16 mouse cellular contexts compared by ENCODE assay signal in the genomic region with DNA sequence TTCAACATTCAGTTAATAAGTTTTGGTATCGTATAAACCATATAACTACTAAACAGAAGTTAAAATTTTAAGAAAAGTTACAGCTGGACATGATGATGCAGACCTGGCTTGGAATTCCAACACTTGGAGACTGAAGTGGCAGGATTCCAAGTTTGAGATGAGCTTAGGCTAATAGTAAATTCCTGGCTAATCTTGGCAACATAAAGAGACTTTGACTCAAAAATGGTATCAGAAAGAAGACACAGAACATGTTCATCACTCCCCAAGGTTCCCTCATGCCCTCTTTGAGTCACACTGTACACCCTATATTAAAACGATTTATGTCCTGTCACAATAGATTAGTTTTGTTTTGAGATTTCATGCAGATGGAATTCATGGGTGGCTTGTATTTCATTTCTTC.
DNase-seq lines count a peak whose midpoint lies in the region; ATAC-seq and TF ChIP-seq lines count a peak whose summit lies in the region.
"Had no signal": no experiment of that assay in that cellular context is flagged by ENCODE, and none has a peak within 500 bp of the region (broad histone marks: within the 10 kb centered on the region; RNA-seq: fewer than 3 reads in every experiment).

No protein-coding gene starts in this region.

- H3K36me3 ChIP-seq in kidney, postnatal 0 days (ENCODE audit: insufficient read depth, low read length) = no peaks in the 10 kb centered on the region
- no peaks in the 10 kb centered on the region for H3K36me3 ChIP-seq in midbrain, postnatal 0 days (ENCODE audit: insufficient read depth, low read length)
- H3K36me3 ChIP-seq in midbrain, embryonic 11.5 days (ENCODE audit: control insufficient read depth, insufficient read depth, low read length) = no peaks in the 10 kb centered on the region
- H3K36me3 ChIP-seq in intestine, embryonic 16.5 days (ENCODE audit: control insufficient read depth, insufficient read depth, low read length) = no peaks in the 10 kb centered on the region
- H3K36me3 ChIP-seq: lung, embryonic 15.5 days; midbrain, embryonic 12.5 days had no signal

- TF ChIP-seq CTCF in kidney, postnatal 0 days (IDR thresholded peaks at IDR 0.05; ENCODE audit: low read depth) = no peak
- no peak for TF ChIP-seq CTCF in midbrain, postnatal 0 days (IDR thresholded peaks at IDR 0.05)
- TF ChIP-seq CTCF in layer of hippocampus, adult 2 months (conservative IDR thresholded peaks at IDR 0.05) = no peak

- H3K27me3 ChIP-seq in kidney, postnatal 0 days (ENCODE audit: insufficient read depth, low read length) = no peaks in the 10 kb centered on the region
- H3K27me3 ChIP-seq in midbrain, postnatal 0 days (ENCODE audit: insufficient read depth, low read length) = no peaks in the 10 kb centered on the region
- H3K27me3 ChIP-seq in midbrain, embryonic 11.5 days (ENCODE audit: control insufficient read depth, insufficient read depth, low read length) = no peaks in the 10 kb centered on the region
- no peaks in the 10 kb centered on the region for H3K27me3 ChIP-seq in intestine, embryonic 16.5 days (replicated peaks; ENCODE audit: control insufficient read depth, insufficient read depth, low read length)
- H3K27me3 ChIP-seq: embryonic facial prominence, embryonic 13.5 days; hindbrain, embryonic 13.5 days; lung, embryonic 15.5 days; midbrain, embryonic 12.5 days had no signal

- intact Hi-C loops in heart, postnatal 36 days (cut with DNase I) = no loop called here

- no peak for ATAC-seq in kidney, postnatal 0 days (replicated peaks; ENCODE audit: low FRiP score, low read depth)
- no peak for ATAC-seq in midbrain, postnatal 0 days (ENCODE audit: low FRiP score)
- ATAC-seq in midbrain, embryonic 11.5 days (ENCODE audit: low FRiP score) = no peak
- no peak for ATAC-seq in intestine, embryonic 16.5 days

- H3K9me3 ChIP-seq in kidney, postnatal 0 days (replicated peaks; ENCODE audit: low read length) = no peaks in the 10 kb centered on the region
- H3K9me3 ChIP-seq in midbrain, postnatal 0 days (ENCODE audit: low read length) = no peaks in the 10 kb centered on the region
- no peaks in the 10 kb centered on the region for H3K9me3 ChIP-seq in midbrain, embryonic 11.5 days (ENCODE audit: control insufficient read depth, low read length)
- no peaks in the 10 kb centered on the region for H3K9me3 ChIP-seq in intestine, embryonic 16.5 days (ENCODE audit: control insufficient read depth, low read length)
- H3K9me3 ChIP-seq: embryonic facial prominence, embryonic 13.5 days; hindbrain, embryonic 13.5 days; lung, embryonic 15.5 days; midbrain, embryonic 12.5 days had no signal

- 66% methylated on average over 2 of the region's 2 CpGs for WGBS in kidney, postnatal 0 days
- 90% methylated on average over 2 of the region's 2 CpGs for WGBS in midbrain, postnatal 0 days
- 86% methylated on average over 2 of the region's 2 CpGs for WGBS in midbrain, embryonic 11.5 days
- 73% methylated on average over 2 of the region's 2 CpGs for WGBS in intestine, embryonic 16.5 days

- no peak overlapping the region for H3K4me2 ChIP-seq in kidney, postnatal 0 days (ENCODE audit: low read length)
- H3K4me2 ChIP-seq in midbrain, postnatal 0 days (ENCODE audit: low read depth, low read length, poor library complexity, severe bottlenecking) = no peak overlapping the region
- H3K4me2 ChIP-seq in midbrain, embryonic 11.5 days = no peak overlapping the region
- no peak overlapping the region for H3K4me2 ChIP-seq in intestine, embryonic 16.5 days (ENCODE audit: low read depth, low read length)
- H3K4me2 ChIP-seq: embryonic facial prominence, embryonic 13.5 days; hindbrain, embryonic 13.5 days; lung, embryonic 15.5 days; midbrain, embryonic 12.5 days had no signal

- H3K27ac ChIP-seq in kidney, postnatal 0 days = no peak overlapping the region
- no peak overlapping the region for H3K27ac ChIP-seq in midbrain, postnatal 0 days (ENCODE audit: low read depth, low read length)
- no peak overlapping the region for H3K27ac ChIP-seq in midbrain, embryonic 11.5 days (ENCODE audit: low read depth, low read length)
- no peak overlapping the region for H3K27ac ChIP-seq in intestine, embryonic 16.5 days (ENCODE audit: low read length)
- H3K27ac ChIP-seq in layer of hippocampus, adult 2 months = no peak overlapping the region
- H3K27ac ChIP-seq: embryonic facial prominence, embryonic 13.5 days; hindbrain, embryonic 13.5 days; midbrain, embryonic 12.5 days had no signal

- H3K9ac ChIP-seq in kidney, postnatal 0 days (ENCODE audit: low read depth, low read length) = no peak overlapping the region
- no peak overlapping the region for H3K9ac ChIP-seq in midbrain, postnatal 0 days (replicated peaks; ENCODE audit: low read length, poor library complexity, severe bottlenecking)
- H3K9ac ChIP-seq in midbrain, embryonic 11.5 days (ENCODE audit: low read length) = no peak overlapping the region
- H3K9ac ChIP-seq in intestine, embryonic 16.5 days (ENCODE audit: low read depth, low read length) = no peak overlapping the region
- H3K9ac ChIP-seq: embryonic facial prominence, embryonic 13.5 days; hindbrain, embryonic 13.5 days; lung, embryonic 15.5 days; midbrain, embryonic 12.5 days had no signal

- peak; percentile 43 for DNase-seq in heart, adult 11 months
- no peak for DNase-seq in heart, postnatal 36 days
- DNase-seq in kidney, postnatal 0 days (ENCODE audit: low spot score) = peak; percentile 81
- DNase-seq in kidney, adult 9 months = no peak
- DNase-seq in midbrain, postnatal 0 days (ENCODE audit: low spot score) = peak; percentile 32
- DNase-seq in midbrain, embryonic 11.5 days (ENCODE audit: low spot score, missing footprints) = no peak
- DNase-seq in layer of hippocampus, adult 2 months (ENCODE audit: low spot score in 2 of 2) = no peak
- DNase-seq: adrenal gland, adult 2 months; B cell, adult 2 months; kidney, adult 18-20 months; liver had no signal

- no peak overlapping the region for H3K4me3 ChIP-seq in kidney, postnatal 0 days (replicated peaks; ENCODE audit: low read depth, low read length)
- H3K4me3 ChIP-seq in midbrain, postnatal 0 days (ENCODE audit: low read depth, low read length) = no peak overlapping the region
- H3K4me3 ChIP-seq in midbrain, embryonic 11.5 days (ENCODE audit: low read depth, low read length) = no peak overlapping the region
- H3K4me3 ChIP-seq in intestine, embryonic 16.5 days (ENCODE audit: low read length) = no peak overlapping the region
- H3K4me3 ChIP-seq in layer of hippocampus, adult 2 months = no peak overlapping the region
- H3K4me3 ChIP-seq: embryonic facial prominence, embryonic 13.5 days; hindbrain, embryonic 13.5 days; lung, embryonic 15.5 days; midbrain, embryonic 12.5 days had no signal

- H3K4me1 ChIP-seq in kidney, postnatal 0 days (replicated peaks; ENCODE audit: insufficient read depth, low read length) = 0 out of 2 replicates have a peak, but pooled peaks cover 3% of the 10 kb centered on the region
- H3K4me1 ChIP-seq in midbrain, postnatal 0 days (ENCODE audit: insufficient read depth, low read length) = no peaks in the 10 kb centered on the region; the same call in 1 of the 2 replicates
- no peaks in the 10 kb centered on the region for H3K4me1 ChIP-seq in midbrain, embryonic 11.5 days (ENCODE audit: control insufficient read depth, insufficient read depth, low read length)
- peaks cover 3% of the 10 kb centered on the region; the same call in 1 of the 2 replicates for H3K4me1 ChIP-seq in intestine, embryonic 16.5 days (ENCODE audit: control insufficient read depth, insufficient read depth, low read length)
- H3K4me1 ChIP-seq: hindbrain, embryonic 13.5 days; midbrain, embryonic 12.5 days had no signal

Comparison
In these comparisons a context has a peak if more than half of its experiments do, and no peak if none do; other contexts are left out.
1. DNase-seq: peak in heart, adult 11 months (single experiment), kidney, postnatal 0 days (single experiment) and midbrain, postnatal 0 days (single experiment); none in heart, postnatal 36 days (0 of 2), kidney, adult 9 months (single experiment), midbrain, embryonic 11.5 days (single experiment) and layer of hippocampus, adult 2 months (0 of 2).